Mouse (Mus musculus) ES-Bruce4 (cell line): ENCODE results near the gene Rasgrp4.

Experiments used
- CTCF ChIP-seq: IDR thresholded peaks from one replicate; pipeline ENCODE4 v1.8.1; 2011; ENCODE audit warnings: low read depth, low read length
- EP300 ChIP-seq: IDR thresholded peaks from 2 replicates; pipeline ENCODE4 v1.6.1; 2011; ENCODE audit warnings: low read depth, low read length; ENCODE audit not compliant: insufficient read depth
- POLR2A ChIP-seq: IDR thresholded peaks from one replicate; pipeline ENCODE4 v1.8.1; 2011; ENCODE audit warnings: low read length; ENCODE audit not compliant: insufficient read depth

GRCm38 (mm10) chr7:29162750-29163525 is 28.3 kb downstream of the Rasgrp4 start:
- TF ChIP-seq CTCF (no peak), POLR2A (no peak), EP300 (no peak)
